Mouse (Mus musculus) kidney, adult 9 months (tissue): ENCODE measurements at regions not wholly inside any gene's neighbourhood (a gene's known extent, or its start where the extent isn't known, plus 50 kb on each side); places are given as distances from the start of the nearest gene placed in this dataset.

ENCODE experiments used
- DNase-seq: peaks from one replicate; pipeline ENCODE4 v3.0.0; 2022

DNA sequence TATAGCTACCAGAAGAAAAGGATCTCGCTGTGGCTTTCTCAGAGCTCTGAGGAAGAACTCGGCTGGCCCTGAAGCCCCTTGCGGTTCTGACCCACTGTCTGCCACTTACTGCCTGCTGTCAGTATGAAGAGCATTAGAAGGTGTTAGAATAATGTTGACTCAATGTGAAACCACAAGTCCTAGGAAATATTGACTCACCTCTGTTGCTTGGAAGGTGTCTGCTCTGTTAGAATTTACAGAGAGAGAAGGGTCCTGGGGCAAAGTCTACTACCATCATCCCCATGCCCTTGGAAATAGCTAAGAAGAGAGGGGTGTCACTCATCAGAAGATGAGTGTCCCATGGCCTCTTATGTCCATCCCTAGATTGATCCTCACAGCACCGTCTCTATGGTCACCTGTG is 197.9 kb downstream of the Hlx start:
- DNase-seq = no peak

DNA sequence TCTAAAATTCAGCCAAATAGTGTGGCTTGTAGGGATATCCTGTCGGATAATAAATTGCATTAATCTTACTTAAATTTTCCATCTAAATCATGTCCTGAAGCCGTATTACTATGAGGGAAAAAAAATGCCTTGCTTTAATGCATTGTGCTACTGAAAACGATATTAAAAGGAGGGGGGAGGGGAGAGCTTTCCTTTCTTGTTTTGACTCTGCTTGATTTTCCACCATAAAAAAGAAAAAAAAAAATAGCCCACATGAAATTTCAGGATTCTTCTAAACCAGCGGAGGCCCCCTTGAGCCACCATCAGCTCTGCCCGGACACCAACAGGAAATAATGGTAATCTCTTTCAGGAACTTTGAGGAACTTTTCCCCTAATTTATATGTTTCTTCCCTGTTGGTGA is 198.5 kb downstream of the Hlx start:
- DNase-seq = no peak

DNA sequence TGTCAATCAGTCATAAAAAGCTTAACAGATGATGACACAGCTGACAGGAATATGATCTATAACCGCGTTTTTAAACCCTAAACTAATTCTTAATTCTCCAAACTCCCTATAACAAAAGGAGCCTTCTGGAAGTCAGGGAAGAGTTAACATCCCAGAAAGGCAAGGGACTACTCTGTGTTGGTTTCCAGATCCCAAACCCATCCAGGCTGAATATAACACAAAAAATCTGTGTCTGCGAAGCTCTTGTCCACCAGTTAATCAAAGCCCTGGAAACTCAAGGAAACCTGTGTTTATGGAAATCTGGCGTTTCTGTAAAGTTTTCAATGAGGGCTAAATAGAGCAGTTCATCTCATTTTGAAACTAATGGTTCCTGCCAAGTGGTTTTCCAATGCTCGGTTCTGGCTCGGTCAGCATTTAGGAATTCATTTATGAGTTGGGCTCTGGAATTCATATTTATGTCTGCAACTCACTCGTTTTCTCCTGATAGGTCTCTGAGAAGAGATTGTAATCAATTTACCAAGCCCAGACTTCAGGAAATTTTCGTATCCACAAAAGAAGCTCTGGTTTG is 199.8 kb downstream of the Hlx start:
- no peak for DNase-seq

DNA sequence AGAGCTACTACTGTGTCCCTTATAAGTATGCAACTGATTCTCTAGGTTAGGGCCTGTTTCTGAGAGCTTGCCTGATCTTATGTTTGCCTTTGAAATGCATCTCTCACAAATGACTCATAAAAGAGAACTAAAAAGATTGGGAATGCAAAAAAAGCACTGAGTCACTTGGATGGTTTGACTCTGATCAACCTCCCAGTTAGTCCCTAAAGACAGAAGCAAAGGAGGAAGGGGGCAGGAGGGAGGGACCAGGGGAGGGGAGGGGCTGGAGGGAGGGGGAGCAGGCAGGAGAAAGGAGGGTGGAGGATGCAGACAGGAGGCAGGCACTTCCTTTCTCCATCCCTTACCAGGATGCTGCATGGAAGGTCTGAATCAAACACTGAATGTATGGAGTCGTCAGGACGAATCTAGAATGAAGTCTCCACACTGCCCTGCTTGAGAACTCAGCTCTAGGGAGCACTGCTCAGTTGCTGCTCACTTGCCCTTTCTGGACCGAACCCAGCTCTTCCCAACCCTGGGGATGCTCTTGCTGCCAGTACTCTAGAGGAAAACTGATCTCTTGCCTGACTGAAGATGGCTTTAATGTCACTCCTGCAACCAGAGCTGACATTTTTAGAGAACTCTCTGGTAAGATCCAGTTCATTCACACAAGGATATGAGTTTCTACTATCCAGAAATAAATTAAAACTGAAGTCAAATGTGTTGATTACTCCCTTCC is 201.7 kb downstream of the Hlx start:
- DNase-seq = no peak

DNA sequence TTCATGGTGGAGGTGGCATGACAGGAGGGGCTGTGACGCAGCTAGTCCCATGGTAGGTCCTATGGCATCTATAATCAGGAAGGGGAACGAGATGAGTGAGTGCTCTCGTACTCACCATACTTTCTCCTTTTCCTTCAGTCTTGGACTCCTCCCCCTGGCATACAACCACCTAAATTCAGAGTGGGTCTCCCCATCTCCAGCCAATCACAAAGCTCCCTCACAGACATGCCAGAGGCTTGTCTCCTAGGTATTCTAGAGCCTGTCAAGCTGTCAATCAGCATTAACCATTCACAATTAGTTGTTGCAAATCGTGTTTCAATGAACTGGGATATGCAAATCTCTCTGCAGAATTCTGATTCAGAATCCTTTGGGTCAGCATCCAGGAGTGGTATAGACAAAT is 206.7 kb downstream of the Hlx start:
- no peak for DNase-seq

DNA sequence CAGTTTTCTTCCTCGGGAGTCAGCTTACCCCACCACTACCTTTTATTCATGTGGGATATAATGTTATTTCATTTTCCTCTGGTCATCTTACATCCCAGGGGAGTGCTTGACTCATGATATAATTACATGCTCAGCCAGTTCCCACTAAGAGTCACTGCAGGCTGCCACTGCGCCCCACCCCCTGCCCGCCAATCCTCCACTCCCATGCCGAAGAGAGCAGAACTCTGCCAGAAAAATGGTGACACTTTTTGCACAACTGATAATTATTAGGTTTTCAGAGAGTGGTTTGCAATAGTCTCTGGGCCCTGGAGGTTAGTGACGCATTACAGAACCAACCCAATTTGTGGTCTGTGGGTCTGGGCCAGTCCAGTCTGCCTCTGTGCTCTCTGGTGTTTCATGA is 212.9 kb downstream of the Hlx start:
- no peak for DNase-seq

DNA sequence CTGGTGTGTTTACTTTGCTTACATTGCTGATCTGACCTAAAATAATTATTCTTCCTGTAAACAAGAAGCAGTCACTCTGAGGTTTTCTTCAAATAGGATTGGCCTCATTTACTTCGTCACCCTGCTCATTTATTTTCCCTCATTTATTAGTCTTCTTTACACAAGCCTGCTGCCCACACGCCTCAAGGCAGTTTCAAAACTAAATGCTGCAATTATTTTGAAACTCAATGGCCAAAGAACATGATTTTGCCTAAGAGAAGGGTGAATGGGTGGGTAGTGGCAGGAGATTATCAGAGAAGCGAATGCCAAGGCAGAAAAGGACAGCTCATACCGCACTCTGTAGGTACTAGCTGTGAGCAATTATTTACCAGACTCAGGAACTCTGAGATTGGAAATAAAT is 227.8 kb downstream of the Hlx start:
- no peak for DNase-seq

DNA sequence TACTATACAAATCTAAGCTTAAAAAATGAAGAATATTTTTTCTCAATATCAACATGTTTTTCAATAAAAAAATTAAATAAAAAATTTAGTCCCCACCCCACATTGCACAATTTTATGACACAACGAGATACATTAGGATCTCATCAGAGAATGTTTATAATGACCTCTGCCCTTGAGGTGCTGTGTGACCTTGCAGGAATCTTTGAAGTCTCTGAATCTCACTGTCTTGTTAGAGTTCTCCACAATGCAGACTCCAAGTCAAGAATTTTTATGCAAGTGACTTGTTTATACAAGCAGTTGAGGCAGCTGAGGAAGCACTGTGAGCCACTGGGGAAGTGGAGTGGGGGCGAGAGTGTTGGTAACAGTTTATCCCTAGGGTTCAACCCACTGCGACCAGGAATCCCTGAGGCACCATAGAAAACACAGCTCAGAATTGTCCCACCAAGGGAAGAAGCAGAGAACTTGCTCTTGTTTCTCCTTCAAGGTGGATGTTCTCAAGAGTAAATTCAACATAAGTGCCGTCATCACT is 228.5 kb downstream of the Hlx start:
- DNase-seq = no peak

DNA sequence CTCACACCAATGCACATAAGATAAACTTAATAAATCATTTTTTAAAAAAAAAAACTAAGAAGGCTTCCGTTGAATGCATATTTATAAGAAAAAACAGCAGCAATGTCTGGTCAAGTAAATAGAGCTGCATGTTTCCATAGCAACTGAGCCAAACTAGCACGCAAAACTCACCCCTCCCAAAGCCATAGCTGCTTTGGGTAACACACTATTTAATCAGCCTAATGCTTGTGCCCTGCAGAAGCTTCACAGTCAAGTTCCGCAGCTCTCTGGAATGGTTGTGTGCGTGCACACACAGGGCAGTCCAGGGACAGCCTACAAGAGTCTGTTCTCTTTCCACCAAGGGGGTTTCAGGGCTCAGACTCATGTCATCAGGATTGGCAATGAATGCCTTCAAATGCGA is 231.7 kb downstream of the Hlx start:
- DNase-seq = no peak

DNA sequence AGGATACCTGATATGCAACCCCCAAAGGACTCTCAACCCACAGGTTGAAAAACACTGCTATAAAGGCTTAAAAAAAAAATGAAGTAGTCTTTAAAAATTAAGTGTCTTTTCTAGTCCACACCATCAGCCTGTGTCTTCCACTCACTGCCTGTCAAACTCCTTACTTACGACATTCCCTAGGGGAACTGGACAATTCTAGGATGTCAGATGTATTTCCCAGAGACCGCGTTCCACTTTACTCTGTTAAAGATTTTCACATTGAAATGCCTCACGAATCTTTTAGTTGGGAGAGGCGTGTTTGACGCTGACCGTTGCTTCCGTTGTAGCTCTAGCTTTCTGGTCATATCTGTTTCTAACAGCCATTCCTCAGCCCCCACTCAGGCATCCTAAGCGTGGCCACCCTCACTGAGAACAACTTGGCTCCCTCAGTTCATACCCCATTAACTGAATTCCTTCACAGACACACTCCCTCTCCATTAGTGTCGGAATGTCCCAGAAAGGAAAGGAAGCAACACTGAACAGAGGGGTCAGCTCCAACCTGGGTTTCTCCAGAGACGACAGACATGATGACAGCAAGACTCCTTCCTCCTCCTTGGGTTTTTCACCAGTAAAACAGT is 233.4 kb downstream of the Hlx start:
- no peak for DNase-seq

DNA sequence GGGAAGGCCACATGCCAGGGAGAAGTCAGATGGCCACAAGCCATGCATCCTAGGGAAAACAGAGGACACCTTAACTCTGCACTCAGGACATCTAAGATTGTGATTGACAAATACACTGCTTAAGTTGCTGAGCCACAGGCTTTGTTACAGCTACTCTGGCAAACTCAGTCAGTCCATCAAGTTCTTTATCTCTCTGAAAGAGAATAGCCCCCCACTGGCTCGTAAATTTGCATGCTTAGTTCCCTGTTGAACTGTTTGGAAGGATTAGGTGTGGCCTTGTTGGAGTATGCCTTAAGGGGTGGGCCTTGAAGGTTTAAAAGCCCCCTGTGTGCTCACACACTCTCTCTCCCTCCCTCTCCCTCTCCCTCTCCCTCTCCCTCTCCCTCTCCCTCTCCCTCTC is 235.4 kb downstream of the Hlx start:
- DNase-seq = no peak

DNA sequence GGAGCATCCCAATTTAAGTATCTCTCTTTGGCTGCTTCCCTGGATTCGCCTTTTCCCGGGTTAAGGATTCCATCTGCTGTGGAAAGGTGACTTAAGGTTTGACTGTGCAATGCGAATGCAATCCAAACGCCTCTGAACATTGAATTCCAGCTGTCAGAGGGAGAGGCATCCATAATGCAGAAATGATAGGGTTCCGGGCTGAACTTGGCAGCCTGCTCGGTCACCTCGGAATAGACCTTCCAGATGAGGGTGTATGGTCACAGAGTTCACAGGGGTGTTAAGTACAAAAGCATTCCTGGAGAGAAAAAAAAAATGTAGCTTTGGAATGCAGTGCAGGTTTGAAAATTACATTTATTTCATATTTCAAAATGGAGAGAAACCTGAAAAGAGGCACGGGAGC is 238.6 kb downstream of the Hlx start:
- DNase-seq = no peak

DNA sequence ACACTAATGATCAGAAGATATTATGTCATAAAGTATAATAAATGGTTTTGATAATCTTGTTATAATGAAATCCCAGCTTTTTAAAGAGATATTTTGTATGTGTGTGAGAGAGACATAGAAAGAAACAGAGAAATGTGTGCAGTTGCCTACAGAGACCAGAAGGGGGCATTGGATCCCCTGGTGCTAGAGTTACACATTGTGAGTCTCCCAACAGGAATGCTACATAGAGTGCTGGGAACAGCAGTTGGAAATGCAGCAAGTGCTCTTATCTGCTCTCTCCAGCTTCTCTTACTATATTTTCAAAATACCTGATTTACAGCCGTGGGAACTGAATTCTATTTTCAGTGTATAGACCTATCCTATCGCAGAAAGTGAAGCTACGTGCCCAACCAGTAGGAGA is 240.3 kb downstream of the Hlx start:
- no peak for DNase-seq

DNA sequence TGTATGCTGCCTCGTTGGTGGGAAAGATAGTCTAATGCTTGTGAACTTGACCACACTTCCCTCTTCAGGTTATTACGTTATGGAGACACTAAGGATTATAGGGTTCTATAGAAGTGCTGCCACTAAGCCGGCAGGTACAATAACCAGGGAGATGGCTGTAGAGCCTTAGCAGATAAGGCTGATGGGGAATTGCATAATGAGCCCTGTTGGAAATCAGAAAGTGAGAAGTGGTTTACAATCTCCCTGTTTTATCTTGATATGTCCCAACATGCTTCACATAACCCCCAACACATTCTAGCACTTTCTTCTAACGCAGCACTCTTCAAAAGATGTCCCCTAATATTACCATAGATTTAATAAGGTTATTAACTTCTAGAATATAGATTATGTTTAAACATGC is 241.2 kb downstream of the Hlx start:
- no peak for DNase-seq

DNA sequence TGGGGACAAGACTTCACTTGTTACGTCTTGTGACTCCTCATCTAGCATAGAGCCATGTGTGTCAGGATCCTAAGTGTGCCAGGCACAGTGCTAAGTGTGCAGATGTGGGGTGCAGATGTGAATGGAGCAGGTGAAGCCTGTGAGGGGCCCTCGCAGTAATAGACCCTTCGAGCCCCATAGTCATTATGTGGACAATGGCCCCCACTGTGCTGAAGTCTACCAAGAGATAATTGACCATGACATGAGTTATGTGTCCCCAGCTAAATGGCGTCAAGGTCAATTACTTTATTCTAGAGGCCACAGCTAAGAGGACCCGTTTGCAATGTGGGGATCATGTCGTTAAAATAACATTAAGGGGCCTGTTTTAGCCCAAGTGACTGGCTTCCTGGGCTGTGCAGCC is 245.0 kb downstream of the Hlx start:
- DNase-seq = no peak

DNA sequence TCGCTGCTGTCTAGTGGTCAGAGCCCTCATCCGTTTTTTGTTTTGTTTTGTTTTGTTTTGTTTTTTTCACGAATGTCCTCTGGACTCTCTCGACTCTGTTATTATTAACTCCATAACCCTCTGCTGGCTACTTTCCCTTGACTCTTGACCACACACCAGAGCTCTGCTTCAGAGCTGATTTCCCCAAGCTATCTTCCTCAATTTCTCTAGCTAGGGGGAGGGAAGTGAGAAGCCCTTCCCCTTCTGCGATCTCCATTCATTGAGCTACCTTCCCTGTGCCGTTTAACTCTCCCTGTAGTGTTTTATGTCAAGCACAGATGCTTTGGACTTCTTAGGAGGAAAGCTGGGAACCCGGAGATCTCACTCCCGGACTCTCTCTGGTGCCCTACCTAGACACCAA is 247.6 kb downstream of the Hlx start:
- peak; percentile 16 for DNase-seq

DNA sequence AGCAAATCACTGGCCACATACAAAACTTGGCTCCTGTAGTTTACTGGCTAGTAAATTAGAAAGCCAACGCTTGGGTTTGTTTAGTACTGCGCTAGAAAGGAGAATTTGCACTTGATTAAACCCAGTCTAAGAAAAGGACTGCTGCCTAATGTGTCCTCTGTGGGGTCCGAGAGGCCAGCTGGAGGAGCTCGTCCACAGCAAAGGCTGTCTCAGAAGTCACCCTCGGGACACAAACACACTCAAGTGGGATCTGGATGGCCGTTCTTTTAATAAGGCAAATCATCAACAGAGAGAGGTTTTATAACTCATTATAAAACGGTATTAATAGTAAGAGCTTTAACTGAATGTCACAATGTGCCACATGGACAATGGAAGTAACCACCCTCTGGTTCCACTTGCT is 249.0 kb downstream of the Hlx start:
- no peak for DNase-seq

DNA sequence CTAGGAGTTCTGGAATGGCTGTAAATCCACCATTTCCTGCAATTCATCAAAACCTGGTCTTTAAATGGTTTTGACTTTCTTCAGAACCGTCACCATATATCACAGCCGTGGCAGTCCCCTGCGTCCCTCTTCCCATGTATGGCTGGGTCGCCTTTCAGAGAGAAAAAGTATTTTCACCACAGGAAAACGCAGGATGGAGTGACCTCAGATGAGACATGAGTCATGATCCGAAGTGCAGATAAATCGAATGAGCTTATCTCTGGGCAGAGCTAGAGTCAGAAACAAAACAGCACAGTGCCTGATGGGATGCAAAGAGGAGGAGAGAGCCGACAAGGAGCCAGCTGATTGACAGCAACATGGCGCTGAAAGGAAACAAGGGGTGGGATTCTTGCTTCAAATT is 250.4 kb downstream of the Hlx start:
- no peak for DNase-seq

DNA sequence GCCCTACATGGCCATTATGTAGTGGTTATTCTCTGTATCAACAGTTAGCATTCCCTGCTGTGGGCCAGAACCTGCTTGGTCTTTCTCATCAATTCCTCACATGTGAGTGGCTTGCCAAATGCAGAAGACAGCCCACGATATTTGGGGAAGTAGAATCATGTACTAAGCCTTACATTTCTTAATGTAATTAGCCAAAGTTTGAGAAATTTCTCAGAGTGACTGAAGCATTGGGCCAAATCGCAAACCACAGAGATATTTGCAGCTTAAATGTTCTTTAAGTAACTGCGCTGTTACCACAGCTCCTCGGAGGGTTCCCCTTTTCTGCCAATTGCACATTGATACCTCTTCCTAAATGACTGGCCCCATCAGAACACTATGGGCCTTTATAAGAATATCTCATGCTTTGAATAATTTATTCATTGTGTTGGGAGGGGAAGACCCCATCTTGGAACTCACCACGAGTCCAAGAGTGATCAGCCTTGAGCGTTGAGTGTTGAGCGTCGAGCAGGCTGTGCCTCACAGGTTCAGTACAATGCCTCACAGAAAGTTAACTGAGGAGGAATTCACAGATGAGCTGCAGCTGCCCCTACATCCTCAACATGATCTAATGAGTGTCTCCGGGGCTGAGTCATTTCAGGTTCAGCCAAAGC is 251.7 kb downstream of the Hlx start:
- no peak for DNase-seq

DNA sequence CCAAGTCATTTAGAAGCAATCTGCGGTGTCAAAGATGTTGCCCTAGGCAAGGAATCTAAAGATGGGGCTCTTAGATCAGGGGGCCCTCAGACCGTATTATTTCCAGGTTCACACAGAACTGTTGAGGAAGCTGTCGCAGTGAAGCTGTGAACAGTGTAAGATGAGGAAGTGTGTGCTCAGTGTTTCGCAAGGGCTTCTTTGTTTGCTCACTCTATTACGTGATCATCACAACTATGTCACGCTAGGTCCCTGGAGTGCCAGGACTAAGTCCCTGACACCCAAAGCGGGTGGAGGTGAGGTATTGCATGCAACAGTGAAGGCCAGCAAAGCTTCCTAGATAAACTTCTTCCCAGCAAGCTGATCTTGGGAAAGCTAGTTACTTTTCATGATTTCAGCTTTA is 254.4 kb downstream of the Hlx start:
- no peak for DNase-seq

DNA sequence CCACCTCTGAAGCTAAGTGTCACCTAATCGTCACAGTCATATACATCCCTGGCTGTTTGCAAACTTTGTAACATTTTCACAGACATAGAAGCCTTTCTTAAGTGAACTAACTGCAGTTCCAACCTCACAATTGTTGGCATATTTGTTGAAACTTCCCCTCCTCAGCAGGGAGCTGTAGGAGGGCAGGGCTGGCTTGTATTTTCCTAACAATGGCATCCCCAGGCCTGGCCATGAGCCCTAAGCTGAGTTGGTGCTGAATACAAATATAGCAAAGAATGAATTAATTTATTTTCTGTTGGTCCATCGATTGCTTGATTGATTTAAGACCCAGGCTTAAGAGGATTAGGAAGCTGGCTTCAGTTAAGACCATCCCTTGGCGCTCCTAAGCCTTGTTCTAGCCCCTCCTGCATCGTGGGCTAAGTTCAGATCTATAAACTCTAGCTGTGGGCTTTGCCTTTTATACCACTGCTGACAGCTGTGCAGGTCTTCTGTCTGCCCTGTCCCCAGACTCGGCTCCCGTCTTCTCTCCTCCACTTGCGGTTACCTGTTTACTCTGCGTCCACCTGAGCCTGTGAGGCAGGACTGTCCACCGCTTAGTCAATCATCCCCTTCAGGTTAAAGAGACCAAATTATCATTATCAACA is 269.8 kb downstream of the Hlx start:
- DNase-seq = no peak

DNA sequence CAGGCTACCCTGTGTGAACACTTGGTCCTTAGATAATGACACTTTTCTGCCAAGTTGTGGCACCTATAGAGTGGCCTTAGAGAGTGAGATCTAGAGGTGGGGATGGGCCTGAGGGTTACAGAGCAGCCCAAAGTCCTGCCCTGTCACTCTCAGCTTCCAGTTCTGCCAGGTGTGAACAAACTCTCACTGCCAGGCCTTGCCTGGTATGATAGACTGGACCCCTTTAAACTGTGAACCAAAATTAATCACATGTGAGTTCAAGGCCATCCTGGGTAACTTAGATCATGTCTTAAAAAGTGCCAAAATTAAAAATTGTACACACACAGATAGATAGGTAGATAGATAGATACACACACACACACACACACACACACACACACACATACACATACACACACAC is 271.0 kb downstream of the Hlx start:
- DNase-seq = no peak

DNA sequence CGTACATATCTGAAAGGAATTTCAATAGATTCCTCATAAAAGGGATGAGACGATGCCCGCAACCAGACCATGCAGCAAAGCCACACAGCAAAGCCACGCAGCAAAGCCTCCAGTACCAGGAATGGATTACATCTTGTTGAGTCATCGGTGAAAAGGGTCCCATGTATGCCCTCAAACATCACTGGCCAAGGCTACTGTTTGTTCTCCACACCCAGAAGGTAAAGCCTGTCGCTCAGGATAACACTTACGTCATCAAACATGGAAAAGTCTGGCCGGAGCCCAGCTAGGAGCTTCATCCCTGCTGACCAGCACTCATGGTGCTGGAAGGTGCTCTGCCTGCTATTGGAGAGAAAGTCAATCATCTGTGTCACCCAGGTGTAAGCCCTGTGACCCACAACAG is 275.7 kb downstream of the Hlx start:
- DNase-seq = no peak

DNA sequence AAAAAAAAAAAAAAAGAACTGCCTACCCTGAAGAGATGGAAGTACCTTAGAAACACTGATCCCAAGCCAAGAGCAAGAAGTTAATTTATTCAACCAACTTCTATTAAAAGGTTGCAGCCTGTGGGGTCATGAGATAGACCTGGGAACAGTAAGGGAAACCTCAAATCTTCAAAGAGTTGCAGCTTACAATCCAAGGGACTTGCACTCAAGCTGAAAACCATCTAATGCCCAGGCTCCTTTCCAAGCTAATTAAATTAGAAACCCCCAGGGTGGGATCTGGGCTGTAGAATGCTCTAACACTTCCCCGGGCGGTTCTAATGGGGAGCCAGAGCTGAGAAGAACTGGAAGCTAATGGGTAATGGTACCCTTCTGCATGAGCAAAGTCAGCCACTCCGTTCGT is 278.0 kb downstream of the Hlx start:
- DNase-seq = no peak
